ENCODE assay signal across 9 mouse cellular contexts in genomic region chr7:57590451-57591248, GRCm38 (mm10).
A peak's percentile ranks its signal among the peaks of the same experiment; 100 is the strongest.
DNase-seq lines count a peak whose midpoint lies in the region; ATAC-seq and TF ChIP-seq lines count a peak whose summit lies in the region.
"Had no signal": no experiment of that assay in that cellular context is flagged by ENCODE, and none has a peak within 500 bp of the region (broad histone marks: within the 10 kb centered on the region; RNA-seq: fewer than 3 reads in every experiment).

No protein-coding gene starts in this region.

- no peaks in the 10 kb centered on the region for H3K9me3 ChIP-seq in hindbrain, embryonic 12.5 days (replicated peaks)
- no peaks in the 10 kb centered on the region for H3K9me3 ChIP-seq in midbrain, embryonic 10.5 days (replicated peaks)

- H3K4me1 ChIP-seq in embryonic fibroblast, embryonic 13.5 days (ENCODE audit: control insufficient read depth, insufficient read depth, low read length) = no peaks in the 10 kb centered on the region
- H3K4me1 ChIP-seq in hindbrain, embryonic 12.5 days = peaks cover 8% of the 10 kb centered on the region
- peaks cover 17% of the 10 kb centered on the region for H3K4me1 ChIP-seq in midbrain, embryonic 10.5 days

- TF ChIP-seq POLR2A in brain, embryonic 14.5 days (IDR thresholded peaks at IDR 0.05; ENCODE audit: borderline replicate concordance, extremely low read depth, insufficient read depth, insufficient read length, poor library complexity, severe bottlenecking) = peak; percentile 65; the same call in 1 of the 2 replicates
- no peak for TF ChIP-seq POLR2A in embryonic fibroblast, embryonic 13.5 days (IDR thresholded peaks at IDR 0.05; ENCODE audit: low read depth, low read length)

- H3K27ac ChIP-seq in embryonic fibroblast, embryonic 13.5 days (ENCODE audit: insufficient read depth, low read length) = no peak overlapping the region
- peak overlapping the region; percentile 76 for H3K27ac ChIP-seq in hindbrain, embryonic 12.5 days
- peak overlapping the region; percentile 78 for H3K27ac ChIP-seq in midbrain, embryonic 10.5 days (replicated peaks)
- H3K27ac ChIP-seq: macrophage had no signal

- no peaks in the 10 kb centered on the region; the same call in 1 of the 2 replicates for H3K36me3 ChIP-seq in hindbrain, embryonic 12.5 days
- H3K36me3 ChIP-seq in midbrain, embryonic 10.5 days = no peaks in the 10 kb centered on the region

- peak overlapping the region; percentile 78 for H3K9ac ChIP-seq in hindbrain, embryonic 12.5 days

- ATAC-seq in hindbrain, embryonic 12.5 days (ENCODE audit: low FRiP score) = peak; percentile 94

- under 1% methylated on average over 42 of the region's 74 CpGs for WGBS in hindbrain, embryonic 12.5 days
- under 1% methylated on average over 61 of the region's 74 CpGs for WGBS in midbrain, embryonic 10.5 days

- TF ChIP-seq CTCF in brain, embryonic 14.5 days (IDR thresholded peaks at IDR 0.05; ENCODE audit: borderline replicate concordance, extremely low read depth, insufficient read depth, insufficient read length) = no peak
- TF ChIP-seq CTCF in embryonic fibroblast, embryonic 13.5 days (IDR thresholded peaks at IDR 0.05; ENCODE audit: borderline replicate concordance, insufficient read depth, low read length) = no peak

- peaks cover 16% of the 10 kb centered on the region for H3K27me3 ChIP-seq in hindbrain, embryonic 12.5 days
- H3K27me3 ChIP-seq in midbrain, embryonic 10.5 days (ENCODE audit: low read depth, poor library complexity, severe bottlenecking) = peaks cover 38% of the 10 kb centered on the region

- H3K4me2 ChIP-seq in hindbrain, embryonic 12.5 days (replicated peaks) = peak overlapping the region; percentile 94

- peak; percentile 59 for DNase-seq in WW6 (ENCODE audit: low read depth, low spot score)
- peak; percentile 95 for DNase-seq in brain, embryonic 14.5 days (ENCODE audit: low read depth)
- peak; percentile 64 to 80 for DNase-seq in layer of hippocampus, postnatal 25 days (ENCODE audit: extremely low spot score in 1 of 2, low spot score in 1 of 2)
- peak; percentile 85 for DNase-seq in midbrain, embryonic 10.5 days (ENCODE audit: low spot score)
- peak; percentile 91 for DNase-seq in right cerebral cortex, postnatal 4 days
- DNase-seq in natural killer cell, adult 2 months (ENCODE audit: low spot score in 2 of 2) = no peak

- H3K4me3 ChIP-seq in embryonic fibroblast, embryonic 13.5 days (ENCODE audit: insufficient read depth, low read length) = peak overlapping the region; percentile 51
- peak overlapping the region; percentile 75 for H3K4me3 ChIP-seq in hindbrain, embryonic 12.5 days
- peak overlapping the region; percentile 78 for H3K4me3 ChIP-seq in midbrain, embryonic 10.5 days

Comparison
In these comparisons a context has a peak if more than half of its experiments do, and no peak if none do; other contexts are left out.
1. DNase-seq: peak in WW6 (single experiment), brain, embryonic 14.5 days (single experiment), layer of hippocampus, postnatal 25 days (2 of 2), midbrain, embryonic 10.5 days (single experiment) and right cerebral cortex, postnatal 4 days (single experiment); none in natural killer cell, adult 2 months (0 of 2).
2. Peak in every context shown above with its lines, with median percentiles within 50 percentile points of each other: H3K4me3 ChIP-seq.